11 mouse cellular contexts compared by ENCODE assay signal in genomic region chr16:34030379-34030778, GRCm38 (mm10).
A peak's percentile ranks its signal among the peaks of the same experiment; 100 is the strongest.
DNase-seq lines count a peak whose midpoint lies in the region; ATAC-seq and TF ChIP-seq lines count a peak whose summit lies in the region.
"Had no signal": no experiment of that assay in that cellular context is flagged by ENCODE, and none has a peak within 500 bp of the region (broad histone marks: within the 10 kb centered on the region; RNA-seq: fewer than 3 reads in every experiment).

No protein-coding gene starts in this region.

- H3K9ac ChIP-seq in forebrain, embryonic 13.5 days = no peak overlapping the region
- no peak overlapping the region for H3K9ac ChIP-seq in kidney, embryonic 14.5 days (ENCODE audit: low read depth, low read length)
- no peak overlapping the region for H3K9ac ChIP-seq in heart, postnatal 0 days (replicated peaks; ENCODE audit: low read depth, low read length)
- H3K9ac ChIP-seq in lung, postnatal 0 days (replicated peaks; ENCODE audit: low read depth) = no peak overlapping the region

- no peak for ATAC-seq in forebrain, embryonic 13.5 days
- no peak for ATAC-seq in kidney, embryonic 14.5 days (ENCODE audit: low FRiP score, low TSS enrichment)
- ATAC-seq in heart, postnatal 0 days (ENCODE audit: insufficient read depth, low read depth) = no peak
- ATAC-seq in lung, postnatal 0 days = peak; percentile 80
- ATAC-seq: activated CD4-positive, CD25-positive, alpha-beta regulatory T cell, adult 4 months had no signal

- DNase-seq in forebrain, embryonic 10.5 days (ENCODE audit: extremely low spot score, low spot score) = no peak
- peak; percentile 45 for DNase-seq in kidney, adult 9 months
- DNase-seq in heart, postnatal 0 days (ENCODE audit: low spot score) = peak; percentile 46
- peak; percentile 93 for DNase-seq in lung, postnatal 0 days (ENCODE audit: low spot score)
- DNase-seq in thymus, postnatal 14 days = no peak
- no peak for DNase-seq in testis, postnatal 14 days (ENCODE audit: low spot score)
- DNase-seq: cerebellum, adult 18-20 months; layer of hippocampus, adult 9-11 months had no signal

- H3K27ac ChIP-seq in forebrain, embryonic 10.5 days = 0 out of 2 replicates have a peak overlapping the region, but pooled peaks have one; percentile 15
- no peak overlapping the region for H3K27ac ChIP-seq in forebrain, embryonic 13.5 days
- H3K27ac ChIP-seq in kidney, embryonic 14.5 days (ENCODE audit: low read depth, low read length) = no peak overlapping the region
- peak overlapping the region; percentile 63 for H3K27ac ChIP-seq in heart, postnatal 0 days (ENCODE audit: low read depth)
- H3K27ac ChIP-seq in lung, postnatal 0 days (ENCODE audit: low read length) = no peak overlapping the region

- no peak overlapping the region for H3K4me3 ChIP-seq in forebrain, embryonic 10.5 days
- no peak overlapping the region for H3K4me3 ChIP-seq in forebrain, embryonic 13.5 days
- H3K4me3 ChIP-seq in kidney, embryonic 14.5 days (ENCODE audit: low read length) = no peak overlapping the region
- H3K4me3 ChIP-seq in heart, postnatal 0 days (ENCODE audit: low read depth, low read length) = no peak overlapping the region
- no peak overlapping the region for H3K4me3 ChIP-seq in lung, postnatal 0 days (ENCODE audit: low read depth, low read length)

- H3K4me2 ChIP-seq in forebrain, embryonic 13.5 days = no peak overlapping the region
- H3K4me2 ChIP-seq in kidney, embryonic 14.5 days (replicated peaks; ENCODE audit: low read depth, low read length) = no peak overlapping the region
- no peak overlapping the region for H3K4me2 ChIP-seq in heart, postnatal 0 days (ENCODE audit: low read depth, low read length)
- H3K4me2 ChIP-seq in lung, postnatal 0 days (replicated peaks; ENCODE audit: low read depth, low read length) = no peak overlapping the region

- TF ChIP-seq CTCF in heart, postnatal 0 days (IDR thresholded peaks at IDR 0.05; ENCODE audit: low read depth) = no peak
- TF ChIP-seq CTCF in lung, postnatal 0 days (IDR thresholded peaks at IDR 0.05) = no peak

- 87% methylated on average over 4 of the region's 4 CpGs for WGBS in forebrain, embryonic 10.5 days
- WGBS in forebrain, embryonic 13.5 days = 80% methylated on average over 4 of the region's 4 CpGs
- 81% methylated on average over 4 of the region's 4 CpGs for WGBS in kidney, embryonic 14.5 days
- WGBS in heart, postnatal 0 days = 47% methylated on average over 4 of the region's 4 CpGs
- WGBS in lung, postnatal 0 days = 53% methylated on average over 4 of the region's 4 CpGs

- no peaks in the 10 kb centered on the region for H3K27me3 ChIP-seq in forebrain, embryonic 10.5 days (ENCODE audit: poor library complexity, severe bottlenecking)
- H3K27me3 ChIP-seq in forebrain, embryonic 13.5 days = no peaks in the 10 kb centered on the region
- H3K27me3 ChIP-seq in kidney, embryonic 14.5 days (ENCODE audit: control insufficient read depth, insufficient read depth, low read length) = no peaks in the 10 kb centered on the region
- no peaks in the 10 kb centered on the region for H3K27me3 ChIP-seq in heart, postnatal 0 days (ENCODE audit: control insufficient read depth, insufficient read depth, low read length)
- H3K27me3 ChIP-seq in lung, postnatal 0 days (replicated peaks; ENCODE audit: insufficient read depth, low read length) = no peaks in the 10 kb centered on the region

- peaks cover 65% of the 10 kb centered on the region for H3K36me3 ChIP-seq in forebrain, embryonic 10.5 days (replicated peaks)
- peaks cover 80% of the 10 kb centered on the region for H3K36me3 ChIP-seq in forebrain, embryonic 13.5 days (ENCODE audit: poor library complexity, severe bottlenecking)
- peaks cover 17% of the 10 kb centered on the region for H3K36me3 ChIP-seq in kidney, embryonic 14.5 days (ENCODE audit: control insufficient read depth, insufficient read depth, low read length)
- peaks cover 60% of the 10 kb centered on the region for H3K36me3 ChIP-seq in heart, postnatal 0 days (replicated peaks; ENCODE audit: control insufficient read depth, insufficient read depth, low read length)
- no peaks in the 10 kb centered on the region; the same call in 1 of the 2 replicates for H3K36me3 ChIP-seq in lung, postnatal 0 days (ENCODE audit: insufficient read depth, low read length)

- no peaks in the 10 kb centered on the region for H3K9me3 ChIP-seq in forebrain, embryonic 10.5 days
- no peaks in the 10 kb centered on the region for H3K9me3 ChIP-seq in forebrain, embryonic 13.5 days (replicated peaks)
- no peaks in the 10 kb centered on the region for H3K9me3 ChIP-seq in kidney, embryonic 14.5 days (ENCODE audit: control insufficient read depth, low read length)
- H3K9me3 ChIP-seq in heart, postnatal 0 days (replicated peaks; ENCODE audit: control insufficient read depth, low read length) = no peaks in the 10 kb centered on the region
- H3K9me3 ChIP-seq in lung, postnatal 0 days (ENCODE audit: low read length) = no peaks in the 10 kb centered on the region

- peaks cover 9% of the 10 kb centered on the region for H3K4me1 ChIP-seq in forebrain, embryonic 10.5 days
- H3K4me1 ChIP-seq in forebrain, embryonic 13.5 days = no peaks in the 10 kb centered on the region
- peaks cover 8% of the 10 kb centered on the region; the same call in 1 of the 2 replicates for H3K4me1 ChIP-seq in kidney, embryonic 14.5 days (ENCODE audit: control insufficient read depth, insufficient read depth, low read length)
- H3K4me1 ChIP-seq in heart, postnatal 0 days (ENCODE audit: control insufficient read depth, insufficient read depth) = peaks cover 26% of the 10 kb centered on the region
- peaks cover 10% of the 10 kb centered on the region; the same call in 1 of the 2 replicates for H3K4me1 ChIP-seq in lung, postnatal 0 days (ENCODE audit: insufficient read depth, low read depth, low read length)

- no peak for TF ChIP-seq EP300 in heart, postnatal 0 days (IDR thresholded peaks at IDR 0.05; ENCODE audit: low read depth)
- TF ChIP-seq EP300 in lung, postnatal 0 days (IDR thresholded peaks at IDR 0.05) = peak; percentile 23; the same call in 1 of the 2 replicates

Comparison
In these comparisons a context has a peak if more than half of its experiments do, and no peak if none do; other contexts are left out.
1. H3K27ac ChIP-seq: peak in forebrain, embryonic 10.5 days (single experiment) and heart, postnatal 0 days (single experiment); none in forebrain, embryonic 13.5 days (single experiment), kidney, embryonic 14.5 days (single experiment) and lung, postnatal 0 days (single experiment).
2. DNase-seq: peak in kidney, adult 9 months (single experiment), heart, postnatal 0 days (single experiment) and lung, postnatal 0 days (single experiment); none in forebrain, embryonic 10.5 days (single experiment), thymus, postnatal 14 days (single experiment) and testis, postnatal 14 days (single experiment).